Mouse (Mus musculus) liver, embryonic 18 days (tissue): Measurements from ENCODE around the gene 4930544G11Rik. TPM values are rescaled to one million over a fixed set of nuclear protein-coding genes. Genes with fewer than 3 reads are reported as not detected.

Experiments
- polyA plus RNA-seq: library from polyadenylated mRNA; depleted of rRNA; stranded (reverse); fragments of >200 nt; gene quantifications from 2 replicates; pipeline ENCODE4 v1.2.3, GENCODE M21; 2012; rRNA removed

4930544G11Rik gene
- not detected in 2 replicates for polyA plus RNA-seq

DNA sequence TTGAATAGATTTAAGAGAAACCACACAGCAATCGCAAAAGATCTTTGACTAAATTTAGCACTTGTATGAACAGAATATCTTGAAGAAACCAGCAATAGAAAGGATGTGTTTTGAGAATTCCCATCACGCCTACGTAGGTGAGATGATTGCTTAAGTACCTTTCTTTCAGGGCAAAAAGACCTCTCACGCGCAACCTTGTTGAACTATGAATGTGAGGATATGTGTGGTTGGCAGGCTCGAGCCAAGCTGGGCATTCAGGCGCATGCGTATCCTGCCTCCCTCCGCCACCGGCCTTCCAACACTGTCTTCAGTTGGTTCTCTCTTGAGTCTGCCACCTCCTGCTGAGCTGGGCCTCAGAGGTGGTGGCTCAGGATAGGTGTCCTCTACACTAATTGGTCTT lies at the start of gene 4930544G11Rik:
TSS of gene 4930544G11Rik (plus strand) at position 301 of the 400 bp plus-strand sequence.

Other genes with a start within 250 kb of the 4930544G11Rik start
- gene Prdm5, start 173.6 kb upstream of the 4930544G11Rik start, polyA plus RNA-seq, result 1.4 TPM in 2 replicates